Mouse (Mus musculus): Measurements from ENCODE around the gene B4galnt2. TPM values are rescaled to one million over a fixed set of nuclear protein-coding genes. Genes with fewer than 3 reads are reported as not detected.

B4galnt2 gene
- total and polyA plus RNA-seq, 3 experiments: 0.34 to 1.9 (median 0.42) TPM

DNA sequence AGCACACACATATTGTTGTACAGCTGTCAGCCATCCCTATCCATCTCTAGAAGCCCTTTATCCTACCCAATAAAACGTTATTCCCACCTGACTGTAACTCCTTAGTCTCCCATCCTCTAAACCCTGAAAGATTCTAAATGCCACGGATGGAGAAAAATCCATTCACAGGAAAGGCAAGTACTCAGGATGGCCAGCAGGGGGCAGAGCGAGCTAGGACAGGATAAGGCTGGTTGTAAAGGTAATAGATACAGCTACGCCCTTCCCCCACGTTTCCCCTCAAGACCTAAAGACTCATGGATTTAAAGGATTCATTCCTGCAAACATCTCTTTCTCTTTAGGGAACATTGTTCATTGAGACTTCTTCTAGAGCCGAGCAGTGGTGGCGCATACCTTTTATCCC lies 38.4 kb downstream of the B4galnt2 start:
- DNase-seq (ENCODE audit: extremely low read depth): peak; percentile 80
- Histone ChIP-seq H3K27ac (ENCODE audit: insufficient read depth, low read depth) (no peak overlapping the region), H3K4me3 (replicated peaks in 1 of 3; ENCODE audit: low read depth in 2 of 3, low read length in 2 of 3, poor library complexity in 1 of 3) (no peak overlapping the region), H3K4me1 (ENCODE audit: control insufficient read depth in 1 of 2, insufficient read depth in 2 of 2) (peaks cover 2 to 4% of the 10 kb centered on the region in 2 experiments; a peak in 3 of 4 replicates), H3K79me2 (replicated peaks; ENCODE audit: control insufficient read depth, extremely low read depth, insufficient read depth, poor library complexity, severe bottlenecking) (no peaks in the 10 kb centered on the region), H3K36me3 (replicated peaks in 1 of 2; ENCODE audit: control insufficient read depth in 1 of 2, insufficient read depth in 1 of 2, low read length in 1 of 2) (no peaks in the 10 kb centered on the region), H3K9me3 (replicated peaks; ENCODE audit: low read length) (peaks cover 9% of the 10 kb centered on the region), H3K27me3 (replicated peaks) (peaks cover 27% of the 10 kb centered on the region), H3K9ac (ENCODE audit: insufficient read depth, low read depth) (no peak overlapping the region), H3K4me2 (ENCODE audit: insufficient read depth, low read depth, poor library complexity, severe bottlenecking) (no peak overlapping the region)
- TF ChIP-seq TCF12 (IDR thresholded peaks at IDR 0.05; ENCODE audit: low read depth, low read length) (no peak), ZMIZ1 (IDR thresholded peaks at IDR 0.05; ENCODE audit: low read depth, low read length) (no peak), CTCF (conservative IDR thresholded peaks at IDR 0.05 in 1 of 2, IDR thresholded peaks at IDR 0.05 in 1 of 2; ENCODE audit: low read depth in 2 of 2, low read length in 2 of 2) (peak; percentile 96 to 98), RCOR1 (conservative IDR thresholded peaks at IDR 0.05; ENCODE audit: low read depth, low read length) (no peak), IRF4 (IDR thresholded peaks at IDR 0.05; ENCODE audit: low read depth, low read length) (peak; percentile 27; the same call in 1 of the 2 replicates), NELFE (IDR thresholded peaks at IDR 0.05; ENCODE audit: low read depth, low read length) (peak; percentile 50; the same call in 1 of the 2 replicates), BHLHE40 (IDR thresholded peaks at IDR 0.05; ENCODE audit: low read depth, low read length) (0 out of 2 replicates have a peak, but pooled peaks have one; percentile 7), POLR2AphosphoS2 (IDR thresholded peaks at IDR 0.05; ENCODE audit: low read depth, low read length) (no peak), GABPA (IDR thresholded peaks at IDR 0.05; ENCODE audit: insufficient replicate concordance, low read depth, low read length) (no peak), ZKSCAN1 (IDR thresholded peaks at IDR 0.05; ENCODE audit: borderline replicate concordance, low read depth, low read length) (no peak), USF2 (conservative IDR thresholded peaks at IDR 0.05; ENCODE audit: low read depth, low read length) (no peak), MAFK (IDR thresholded peaks at IDR 0.05; ENCODE audit: insufficient replicate concordance, low read length) (no peak), USF1 (IDR thresholded peaks at IDR 0.05; ENCODE audit: low read depth, low read length) (no peak), TBP (conservative IDR thresholded peaks at IDR 0.05; ENCODE audit: low read depth, low read length) (no peak), MAX (IDR thresholded peaks at IDR 0.05; ENCODE audit: low read length) (no peak), JUN (IDR thresholded peaks at IDR 0.05; ENCODE audit: insufficient read depth, low read depth, low read length) (no peak), KAT2A (IDR thresholded peaks at IDR 0.05; ENCODE audit: insufficient replicate concordance, low read length) (no peak), JUND (conservative IDR thresholded peaks at IDR 0.05; ENCODE audit: low read depth, low read length) (0 out of 2 replicates have a peak, but pooled peaks have one; percentile 18), ELF1 (IDR thresholded peaks at IDR 0.05; ENCODE audit: low read depth, low read length) (no peak), E2F4 (IDR thresholded peaks at IDR 0.05; ENCODE audit: insufficient replicate concordance, low read depth, low read length) (0 out of 2 replicates have a peak, but pooled peaks have one; percentile 48), UBTF (IDR thresholded peaks at IDR 0.05; ENCODE audit: low read depth, low read length) (no peak), EP300 (IDR thresholded peaks at IDR 0.05; ENCODE audit: low read length) (no peak), ETS1 (conservative IDR thresholded peaks at IDR 0.05; ENCODE audit: low read depth, low read length) (no peak), CHD2 (IDR thresholded peaks at IDR 0.05; ENCODE audit: low read length) (peak; percentile 58; the same call in 1 of the 2 replicates), POLR2A (IDR thresholded peaks at IDR 0.05; ENCODE audit: low read depth, low read length) (no peak), PAX5 (IDR thresholded peaks at IDR 0.05; ENCODE audit: low read length) (no peak), ZNF384 (IDR thresholded peaks at IDR 0.05; ENCODE audit: low read depth, low read length) (peak; percentile 19; the same call in 1 of the 2 replicates), MYC (IDR thresholded peaks at IDR 0.05; ENCODE audit: low read depth, low read length) (0 out of 2 replicates have a peak, but pooled peaks have one; percentile 12), MXI1 (IDR thresholded peaks at IDR 0.05; ENCODE audit: low read depth, low read length) (no peak), SIN3A (IDR thresholded peaks at IDR 0.05; ENCODE audit: low read length) (no peak), MEF2A (IDR thresholded peaks at IDR 0.05; ENCODE audit: borderline replicate concordance, low read depth, low read length) (peak; percentile 24; the same call in 1 of the 2 replicates), ZC3H11A (IDR thresholded peaks at IDR 0.05; ENCODE audit: low read depth, low read length) (peak; percentile 55), SMC3 (IDR thresholded peaks at IDR 0.05; ENCODE audit: low read depth, low read length) (peak; percentile 92), RAD21 (IDR thresholded peaks at IDR 0.05; ENCODE audit: low read depth, low read length) (peak; percentile 88), NRF1 (IDR thresholded peaks at IDR 0.05; ENCODE audit: low read depth, low read length) (no peak), CHD1 (IDR thresholded peaks at IDR 0.05; ENCODE audit: low read depth, low read length) (no peak), HCFC1 (IDR thresholded peaks at IDR 0.05; ENCODE audit: low read depth, low read length) (no peak), MAZ (IDR thresholded peaks at IDR 0.05; ENCODE audit: low read depth, low read length) (no peak)
- in situ Hi-C loops (cut with MboI; ENCODE audit: low pct_ligation_motif_present, low pct_unique_long_range_greater_than_20kb, low sequenced_read_pairs) (no loop called here), dilution Hi-C loops (cut with MboI; ENCODE audit: extremely low pct_ligation_motif_present, extremely low pct_unique_long_range_greater_than_20kb, low sequenced_read_pairs) (no loop called here)

Data from CH12.LX (cell line).